Mouse (Mus musculus) kidney, embryonic 14.5 days (tissue): ENCODE results near the gene Engase. TPM values are rescaled to one million over a fixed set of nuclear protein-coding genes. Genes with fewer than 3 reads are reported as not detected.

Experiments used
- ATAC-seq: fragments of 200-750 bp; cut with Nextera tagmentation; 2 replicates; pipeline ENCODE4 v1.8.0; 2017; ENCODE audit warnings: moderate number of reproducible peaks, mild to moderate bottlenecking, moderate TSS enrichment, moderate library complexity; ENCODE audit not compliant: low FRiP score, low TSS enrichment
- H3K27ac ChIP-seq: fragments of 300-500 bp; sonication (generic); 2 replicates; pipeline ENCODE4 v1.5.1; 2014; ENCODE audit warnings: low read depth, mild to moderate bottlenecking, low read length, moderate library complexity, mixed read lengths
- H3K27me3 ChIP-seq: fragments of 300-500 bp; sonication (generic); 2 replicates; pipeline ENCODE4 v1.6.1; 2014; ENCODE audit warnings: mild to moderate bottlenecking, low read length; ENCODE audit not compliant: control insufficient read depth, insufficient read depth
- H3K36me3 ChIP-seq: fragments of 300-500 bp; sonication (generic); 2 replicates; pipeline ENCODE4 v1.6.1; 2014; ENCODE audit warnings: low read length, mixed read lengths; ENCODE audit not compliant: control insufficient read depth, insufficient read depth
- H3K4me1 ChIP-seq: fragments of 300-500 bp; sonication (generic); 2 replicates; pipeline ENCODE4 v1.6.1; 2014; ENCODE audit warnings: low read length, mixed read lengths; ENCODE audit not compliant: control insufficient read depth, insufficient read depth
- H3K4me2 ChIP-seq: fragments of 300-500 bp; sonication (generic); replicated peaks from 2 replicates; pipeline ENCODE4 v1.6.1; 2014; ENCODE audit warnings: low read depth, mild to moderate bottlenecking, low read length
- H3K4me3 ChIP-seq: fragments of 300-500 bp; sonication (generic); 2 replicates; pipeline ENCODE4 v1.5.1; 2014; ENCODE audit warnings: mild to moderate bottlenecking, low read length
- H3K9ac ChIP-seq: fragments of 300-500 bp; sonication (generic); 2 replicates; pipeline ENCODE4 v1.6.1; 2014; ENCODE audit warnings: low read depth, mild to moderate bottlenecking, low read length, moderate library complexity
- H3K9me3 ChIP-seq: fragments of 300-500 bp; sonication (generic); 2 replicates; pipeline ENCODE4 v1.6.1; 2016; ENCODE audit warnings: low read length; ENCODE audit not compliant: control insufficient read depth
- WGBS: fragments of 180-500 bp; shearing (Covaris S2); extraction: QIAGEN DNeasy Blood & Tissue Kit; methylation state at CpG from one replicate; pipeline ENCODE4 v1.1.7; 2014; 5-methylcytosine and 5-hydroxymethylcytosine counted together
- polyA plus RNA-seq: library from polyadenylated mRNA; unstranded; fragments of >200 nt; fragmentation: Nextera tagmentation; extraction: Ambion mirVana; gene quantifications from 2 replicates; pipeline ENCODE4 v1.2.1, GENCODE M21; 2014

Gene Engase
- polyA plus RNA-seq, 1 experiment from 2014 or later: 9.7 TPM

GRCm38 (mm10) chr11:118469509-118470160, 7.0 kb upstream of the Engase start:
- Histone ChIP-seq H3K36me3 (no peaks in the 10 kb centered on the region), H3K4me1 (0 out of 2 replicates have a peak, but pooled peaks cover 8% of the 10 kb centered on the region), H3K4me2 (no peak overlapping the region), H3K27ac (peak overlapping the region; percentile 17; the same call in 1 of the 2 replicates), H3K4me3 (no peak overlapping the region), H3K27me3 (no peaks in the 10 kb centered on the region), H3K9me3 (no peaks in the 10 kb centered on the region), H3K9ac (no peak overlapping the region)
- WGBS: 83% methylated on average over 10 of the region's 10 CpGs
- ATAC-seq: no peak

- Histone ChIP-seq H3K4me2 (no peak overlapping the region), H3K4me3 (no peak overlapping the region), H3K4me1 (0 out of 2 replicates have a peak, but pooled peaks cover 8% of the 10 kb centered on the region), H3K36me3 (no peaks in the 10 kb centered on the region), H3K27me3 (no peaks in the 10 kb centered on the region), H3K27ac (peak overlapping the region; percentile 65; the same call in 1 of the 2 replicates), H3K9me3 (no peaks in the 10 kb centered on the region), H3K9ac (0 out of 2 replicates have a peak overlapping the region, but pooled peaks have one; percentile 31)
- 33% methylated on average over 12 of the region's 12 CpGs for WGBS
- peak; percentile 45 for ATAC-seq
These were observed 6.2 kb upstream of the Engase start for GRCm38 (mm10) chr11:118470234-118470966.

GRCm38 (mm10) chr11:118471676-118472075, 5.0 kb upstream of the Engase start:
- Histone ChIP-seq H3K4me1 (0 out of 2 replicates have a peak, but pooled peaks cover 8% of the 10 kb centered on the region), H3K4me3 (no peak overlapping the region), H3K36me3 (no peaks in the 10 kb centered on the region), H3K27ac (no peak overlapping the region), H3K27me3 (no peaks in the 10 kb centered on the region), H3K4me2 (no peak overlapping the region), H3K9ac (no peak overlapping the region), H3K9me3 (no peaks in the 10 kb centered on the region)
- 66% methylated on average over 13 of the region's 13 CpGs for WGBS
- no peak for ATAC-seq

GRCm38 (mm10) chr11:118473161-118473560, 3.5 kb upstream of the Engase start:
- Histone ChIP-seq H3K9ac (no peak overlapping the region), H3K27ac (no peak overlapping the region), H3K27me3 (no peaks in the 10 kb centered on the region), H3K36me3 (no peaks in the 10 kb centered on the region), H3K9me3 (no peaks in the 10 kb centered on the region), H3K4me3 (no peak overlapping the region), H3K4me1 (0 out of 2 replicates have a peak, but pooled peaks cover 13% of the 10 kb centered on the region), H3K4me2 (no peak overlapping the region)
- no peak for ATAC-seq
- WGBS: 44% methylated on average over 1 of the region's 1 CpGs

GRCm38 (mm10) chr11:118473842-118474500, 2.7 kb upstream of the Engase start:
- Histone ChIP-seq H3K4me1 (0 out of 2 replicates have a peak, but pooled peaks cover 13% of the 10 kb centered on the region), H3K4me2 (no peak overlapping the region), H3K27ac (no peak overlapping the region), H3K27me3 (no peaks in the 10 kb centered on the region), H3K4me3 (no peak overlapping the region), H3K9ac (no peak overlapping the region), H3K9me3 (no peaks in the 10 kb centered on the region), H3K36me3 (no peaks in the 10 kb centered on the region)
- WGBS: 78% methylated on average over 6 of the region's 6 CpGs
- ATAC-seq: no peak

GRCm38 (mm10) chr11:118475496-118476083, 1.0 kb upstream of the Engase start:
- Histone ChIP-seq H3K27me3 (no peaks in the 10 kb centered on the region), H3K4me2 (no peak overlapping the region), H3K27ac (no peak overlapping the region), H3K36me3 (no peaks in the 10 kb centered on the region), H3K4me3 (no peak overlapping the region), H3K9ac (no peak overlapping the region), H3K4me1 (0 out of 2 replicates have a peak, but pooled peaks cover 10% of the 10 kb centered on the region), H3K9me3 (no peaks in the 10 kb centered on the region)
- ATAC-seq: no peak
- 46% methylated on average over 7 of the region's 7 CpGs for WGBS

GRCm38 (mm10) chr11:118479776-118480175, 3.1 kb downstream of the Engase start:
- Histone ChIP-seq H3K27me3 (no peaks in the 10 kb centered on the region), H3K4me1 (0 out of 2 replicates have a peak, but pooled peaks cover 5% of the 10 kb centered on the region), H3K27ac (no peak overlapping the region), H3K36me3 (peaks cover 3% of the 10 kb centered on the region; the same call in 1 of the 2 replicates), H3K9ac (no peak overlapping the region), H3K4me2 (no peak overlapping the region), H3K4me3 (no peak overlapping the region), H3K9me3 (no peaks in the 10 kb centered on the region)
- WGBS: 75% methylated on average over 12 of the region's 12 CpGs
- ATAC-seq: no peak

- no peak overlapping the region for H3K4me2 ChIP-seq
- H3K9ac ChIP-seq: no peak overlapping the region
- H3K4me3 ChIP-seq: no peak overlapping the region
- ATAC-seq: no peak
- H3K36me3 ChIP-seq: peaks cover 5% of the 10 kb centered on the region; the same call in 1 of the 2 replicates
- 97% methylated on average over 11 of the region's 11 CpGs for WGBS
- no peaks in the 10 kb centered on the region for H3K27me3 ChIP-seq
- 0 out of 2 replicates have a peak, but pooled peaks cover 5% of the 10 kb centered on the region for H3K4me1 ChIP-seq
- H3K9me3 ChIP-seq: no peaks in the 10 kb centered on the region
- no peak overlapping the region for H3K27ac ChIP-seq
These were observed 4.6 kb downstream of the Engase start for GRCm38 (mm10) chr11:118481231-118481630.
